Mouse (Mus musculus) embryonic facial prominence, embryonic 11.5 days (tissue): Measurements from ENCODE around the gene Bicral. TPM values are rescaled to one million over a fixed set of nuclear protein-coding genes. Genes with fewer than 3 reads are reported as not detected.
"Not testable (repeated sequence)": the region's sequence is repeated elsewhere in the genome, so short reads cannot be mapped to it uniquely, and the experiment has no call there.

Experiments
- ATAC-seq: fragments of 200-750 bp; cut with Nextera tagmentation; replicated peaks from 2 replicates; pipeline ENCODE4 v1.8.0; 2017; ENCODE audit warnings: low read depth; ENCODE audit not compliant: insufficient number of reproducible peaks, low FRiP score, low TSS enrichment
- DNase-seq: peaks from one replicate; pipeline ENCODE4 v3.0.0-alpha.2; 2015; ENCODE audit warnings: low spot score
- H3K27ac ChIP-seq: fragments of 300-500 bp; sonication (generic); replicated peaks from 2 replicates; pipeline ENCODE4 v1.5.1; 2014; ENCODE audit warnings: mild to moderate bottlenecking, low read depth, low read length, control low read depth
- H3K27me3 ChIP-seq: fragments of 300-500 bp; sonication (generic); 2 replicates; pipeline ENCODE4 v1.6.1; 2014; ENCODE audit warnings: mild to moderate bottlenecking, low read length, moderate library complexity, mixed read lengths; ENCODE audit not compliant: control insufficient read depth, insufficient read depth
- H3K36me3 ChIP-seq: fragments of 300-500 bp; sonication (generic); replicated peaks from 2 replicates; pipeline ENCODE4 v1.6.1; 2014; ENCODE audit warnings: low read depth, mild to moderate bottlenecking, low read length, moderate library complexity, mixed read lengths; ENCODE audit not compliant: control insufficient read depth, insufficient read depth
- H3K4me1 ChIP-seq: fragments of 300-500 bp; sonication (generic); 2 replicates; pipeline ENCODE4 v1.6.1; 2014; ENCODE audit warnings: low read length, mixed read lengths; ENCODE audit not compliant: control insufficient read depth, insufficient read depth
- H3K4me2 ChIP-seq: fragments of 300-500 bp; sonication (generic); 2 replicates; pipeline ENCODE4 v1.6.1; 2014; ENCODE audit warnings: low read depth, mild to moderate bottlenecking, control low read depth, low read length, moderate library complexity
- H3K4me3 ChIP-seq: fragments of 300-500 bp; sonication (generic); 2 replicates; pipeline ENCODE4 v1.5.1; 2014; ENCODE audit warnings: low read depth, low read length, control low read depth
- H3K9ac ChIP-seq: fragments of 300-500 bp; sonication (generic); replicated peaks from 2 replicates; pipeline ENCODE4 v1.6.1; 2014; ENCODE audit warnings: mild to moderate bottlenecking, control low read depth, low read length
- H3K9me3 ChIP-seq: fragments of 300-500 bp; sonication (generic); replicated peaks from 2 replicates; pipeline ENCODE4 v1.6.1; 2016; ENCODE audit warnings: mild to moderate bottlenecking, low read length, inconsistent platforms, mixed read lengths; ENCODE audit not compliant: control insufficient read depth
- WGBS: fragments of 180-500 bp; shearing (Covaris S2); extraction: QIAGEN DNeasy Blood & Tissue Kit; methylation state at CpG from one replicate; pipeline ENCODE4 v1.1.7; 2014; 5-methylcytosine and 5-hydroxymethylcytosine counted together
- polyA plus RNA-seq: library from polyadenylated mRNA; unstranded; fragments of >200 nt; fragmentation: Nextera tagmentation; extraction: Ambion mirVana; gene quantifications from 2 replicates; pipeline ENCODE4 v1.2.1, GENCODE M21; 2014

The Bicral gene
- polyA plus RNA-seq, 1 experiment from 2014 or later, result 4.7 TPM

DNA sequence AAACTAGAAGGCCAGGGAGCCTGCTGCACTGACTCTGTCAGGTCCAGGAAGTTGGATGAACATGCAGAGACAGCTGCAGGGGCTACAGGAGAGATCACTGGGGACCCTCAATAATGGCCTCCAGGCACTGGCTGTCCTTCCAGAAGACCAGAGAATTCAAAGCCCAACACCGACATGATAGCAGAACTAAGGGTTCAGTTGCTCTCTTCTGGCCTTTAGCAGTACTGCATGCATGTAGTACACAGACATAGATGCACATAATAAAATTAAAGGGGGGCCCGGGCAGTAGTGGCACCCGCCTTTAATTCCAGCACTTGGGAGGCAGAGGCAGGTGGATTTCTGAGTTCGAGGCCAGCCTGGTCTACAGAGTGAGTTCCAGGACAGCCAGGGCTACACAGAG, 87.3 kb downstream of the Bicral start:
- Histone ChIP-seq H3K4me2 (no peak overlapping the region), H3K9ac (no peak overlapping the region), H3K36me3 (peaks cover 4% of the 10 kb centered on the region; the same call in 1 of the 2 replicates), H3K4me1 (no peaks in the 10 kb centered on the region; the same call in 1 of the 2 replicates), H3K27me3 (no peaks in the 10 kb centered on the region), H3K4me3 (no peak overlapping the region), H3K27ac (no peak overlapping the region), H3K9me3 (no peaks in the 10 kb centered on the region)
- no peak for ATAC-seq
- no peak for DNase-seq
- 81% methylated on average over 4 of the region's 4 CpGs for whole genome bisulfite sequencing

GRCm38 (mm10) chr17:46770546-46770945, 87.7 kb downstream of the Bicral start:
- no peak overlapping the region for H3K4me2 ChIP-seq
- H3K9ac ChIP-seq, result no peak overlapping the region
- H3K36me3 ChIP-seq, result no peaks in the 10 kb centered on the region; the same call in 1 of the 2 replicates
- 88% methylated on average over 11 of the region's 11 CpGs for WGBS
- no peak overlapping the region for H3K27ac ChIP-seq
- ATAC-seq, result no peak
- DNase-seq, result no peak
- H3K4me3 ChIP-seq, result no peak overlapping the region
- no peaks in the 10 kb centered on the region for H3K9me3 ChIP-seq
- no peaks in the 10 kb centered on the region; the same call in 1 of the 2 replicates for H3K4me1 ChIP-seq
- no peaks in the 10 kb centered on the region for H3K27me3 ChIP-seq

DNA sequence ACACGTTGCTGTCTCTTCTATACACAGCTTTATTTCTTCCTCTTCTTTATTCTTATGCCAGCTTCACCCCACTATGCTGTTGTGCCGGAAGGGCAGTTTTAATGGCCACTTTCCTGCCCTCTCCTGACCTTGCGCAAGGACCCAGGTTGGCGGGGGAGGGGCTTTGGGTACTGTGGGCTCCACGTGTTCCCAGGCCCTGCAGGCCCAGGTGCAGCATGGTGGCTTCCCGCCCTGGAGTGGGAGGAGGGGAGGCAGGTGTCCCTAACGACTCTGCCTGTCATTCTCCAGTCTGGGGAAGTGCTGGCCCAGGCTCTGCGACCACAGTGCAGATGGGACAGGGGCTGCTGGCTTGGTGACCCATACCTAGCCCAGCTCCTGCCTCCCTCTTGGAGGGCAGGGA, 90.4 kb downstream of the Bicral start:
- no peak for DNase-seq
- H3K27ac ChIP-seq, result no peak overlapping the region

GRCm38 (mm10) chr17:46764916-46765315, 93.4 kb downstream of the Bicral start:
- ATAC-seq, DNase-seq, H3K9me3 ChIP-seq: not testable (repeated sequence)

More for the DNA sequence above, 90.4 kb downstream of the Bicral start:
- Histone ChIP-seq H3K27me3 (no peaks in the 10 kb centered on the region), H3K4me2 (no peak overlapping the region), H3K9ac (no peak overlapping the region; the same call in 1 of the 2 replicates), H3K9me3 (no peaks in the 10 kb centered on the region), H3K36me3 (no peaks in the 10 kb centered on the region), H3K4me3 (no peak overlapping the region), H3K4me1 (no peaks in the 10 kb centered on the region; the same call in 1 of the 2 replicates)
- WGBS, result 46% methylated on average over 8 of the region's 8 CpGs
- ATAC-seq, result no peak

GRCm38 (mm10) chr17:46763544-46763943, 94.7 kb downstream of the Bicral start, which contains the start of gene Ptcra:
TSS of gene Ptcra (minus strand) at chr17:46763712.
- 0 out of 2 replicates have a peak, but pooled peaks have one; percentile 56 for ATAC-seq
- Histone ChIP-seq H3K4me3 (no peak within 1 kb of the TSS), H3K36me3 (no peaks in the 10 kb centered on the region), H3K4me1 (no peaks in the 10 kb centered on the region), H3K27me3 (no peaks in the 10 kb centered on the region), H3K9me3 (no peaks in the 10 kb centered on the region), H3K9ac (no peak within 1 kb of the TSS), H3K27ac (no peak within 1 kb of the TSS), H3K4me2 (no peak within 1 kb of the TSS)
- no peak for DNase-seq
- 60% methylated on average over 2 of the region's 2 CpGs for WGBS

More at GRCm38 (mm10) chr17:46764916-46765315, 93.4 kb downstream of the Bicral start:
- H3K27ac ChIP-seq, H3K4me3 ChIP-seq, H3K4me1 ChIP-seq, H3K4me2 ChIP-seq, H3K9ac ChIP-seq, H3K36me3 ChIP-seq, H3K27me3 ChIP-seq: not testable (repeated sequence)
- 70% methylated on average over 8 of the region's 9 CpGs for WGBS

DNA sequence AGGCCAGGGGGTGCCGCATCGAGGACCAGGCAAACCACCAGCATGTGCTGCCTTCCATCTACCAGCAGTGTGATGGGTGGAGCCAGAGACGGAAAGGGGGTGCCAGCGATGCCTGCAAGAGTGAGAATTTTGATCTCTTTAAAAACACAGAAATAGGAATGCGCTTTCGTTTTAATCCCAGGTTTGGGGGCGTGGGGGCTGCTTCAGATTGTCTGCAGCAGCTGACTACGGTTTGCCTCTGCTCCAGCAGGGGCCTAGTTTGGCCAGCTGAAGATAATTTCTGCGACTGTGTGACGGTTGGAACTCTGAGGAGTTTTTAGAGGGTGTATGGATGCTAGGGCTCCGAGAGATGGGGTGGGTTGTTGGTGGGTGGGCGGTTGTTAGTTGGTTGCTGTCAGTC, 99.5 kb downstream of the Bicral start:
- no peak overlapping the region for H3K9ac ChIP-seq
- H3K27ac ChIP-seq, result no peak overlapping the region
- H3K36me3 ChIP-seq, result no peaks in the 10 kb centered on the region
- WGBS, result 80% methylated on average over 12 of the region's 12 CpGs
- H3K4me2 ChIP-seq, result no peak overlapping the region
- no peaks in the 10 kb centered on the region for H3K9me3 ChIP-seq
- ATAC-seq (no peak), DNase-seq (no peak)
- H3K4me3 ChIP-seq, result no peak overlapping the region
- H3K4me1 ChIP-seq, result no peaks in the 10 kb centered on the region
- H3K27me3 ChIP-seq, result no peaks in the 10 kb centered on the region

- peak; percentile 98 for ATAC-seq
- H3K9me3 ChIP-seq, result no peaks in the 10 kb centered on the region
- no peaks in the 10 kb centered on the region for H3K36me3 ChIP-seq
- H3K27me3 ChIP-seq, result no peaks in the 10 kb centered on the region
- no peaks in the 10 kb centered on the region for H3K4me1 ChIP-seq
- peak within 1 kb of the TSS; percentile 73 for H3K4me3 ChIP-seq
- WGBS, result under 1% methylated on average over 58 of the region's 58 CpGs
- peak within 1 kb of the TSS; percentile 78 for H3K27ac ChIP-seq
- H3K9ac ChIP-seq, result peak within 1 kb of the TSS; percentile 71
- DNase-seq, result peak; percentile 98
- H3K4me2 ChIP-seq, result peak within 1 kb of the TSS; percentile 50
Observed at GRCm38 (mm10) chr17:46751794-46752556, 106.3 kb downstream of the Bicral start, which contains the start of gene Cnpy3. TSS of gene Cnpy3 (minus strand) at chr17:46752214.
